Mouse (Mus musculus) midbrain, postnatal 0 days (tissue): ENCODE results near the gene Tspo. TPM values are rescaled to one million over a fixed set of nuclear protein-coding genes. Genes with fewer than 3 reads are reported as not detected.

Experiments used
- ATAC-seq: fragments of 200-750 bp; cut with Nextera tagmentation; 2 replicates; pipeline ENCODE4 v1.8.0; 2017; ENCODE audit warnings: moderate number of reproducible peaks, mild to moderate bottlenecking, moderate TSS enrichment, moderate library complexity; ENCODE audit not compliant: low FRiP score
- DNase-seq: peaks from one replicate; pipeline ENCODE4 v3.0.0-alpha.2; 2015; ENCODE audit warnings: low spot score
- H3K27ac ChIP-seq: fragments of 300-500 bp; sonication (generic); 2 replicates; pipeline ENCODE4 v1.5.1; 2014; ENCODE audit warnings: low read depth, mild to moderate bottlenecking, low read length, mixed read lengths
- H3K27me3 ChIP-seq: fragments of 300-500 bp; sonication (generic); 2 replicates; pipeline ENCODE4 v1.6.1; 2014; ENCODE audit warnings: low read length, control low read depth, mixed read lengths; ENCODE audit not compliant: insufficient read depth
- H3K36me3 ChIP-seq: fragments of 300-500 bp; sonication (generic); 2 replicates; pipeline ENCODE4 v1.6.1; 2014; ENCODE audit warnings: low read length, control low read depth, mixed read lengths; ENCODE audit not compliant: insufficient read depth
- H3K4me1 ChIP-seq: fragments of 300-500 bp; sonication (generic); 2 replicates; pipeline ENCODE4 v1.6.1; 2014; ENCODE audit warnings: mild to moderate bottlenecking, control low read depth, antibody characterized with exemption, low read length, mixed read lengths; ENCODE audit not compliant: insufficient read depth
- H3K4me2 ChIP-seq: fragments of 300-500 bp; sonication (generic); 2 replicates; pipeline ENCODE4 v1.6.1; 2014; ENCODE audit warnings: low read depth, mild to moderate bottlenecking, low read length, mixed read lengths; ENCODE audit not compliant: poor library complexity, severe bottlenecking
- H3K4me3 ChIP-seq: fragments of 300-500 bp; sonication (generic); 2 replicates; pipeline ENCODE4 v1.5.1; 2014; ENCODE audit warnings: low read depth, mild to moderate bottlenecking, low read length, moderate library complexity
- H3K9ac ChIP-seq: fragments of 300-500 bp; sonication (generic); replicated peaks from 2 replicates; pipeline ENCODE4 v1.6.1; 2014; ENCODE audit warnings: mild to moderate bottlenecking, low read length, moderate library complexity, mixed read lengths; ENCODE audit not compliant: poor library complexity, severe bottlenecking
- H3K9me3 ChIP-seq: fragments of 300-500 bp; sonication (generic); 2 replicates; pipeline ENCODE4 v1.6.1; 2016; ENCODE audit warnings: low read length, control low read depth
- CTCF ChIP-seq: IDR thresholded peaks from 2 replicates; pipeline ENCODE4 v1.5.1; 2016; ENCODE audit warnings: antibody characterized with exemption, mild to moderate bottlenecking
- WGBS: fragments of 180-500 bp; shearing (Covaris S2); extraction: QIAGEN DNeasy Blood & Tissue Kit; methylation state at CpG from one replicate; pipeline ENCODE4 v1.1.7; 2014; 5-methylcytosine and 5-hydroxymethylcytosine counted together
- polyA plus RNA-seq: library from polyadenylated mRNA; unstranded; fragments of >200 nt; fragmentation: Nextera tagmentation; extraction: Ambion mirVana; gene quantifications from 2 replicates; pipeline ENCODE4 v1.2.1, GENCODE M21; 2015
- total RNA-seq: library from RNA; depleted of rRNA; stranded (reverse); fragments of >200 nt; gene quantifications from 2 replicates; pipeline ENCODE4 v1.2.3, GENCODE M21; 2014

The Tspo gene
- total and polyA plus RNA-seq, 2 experiments from 2014 or later, result 8.0 to 8.4 TPM

- 90% methylated on average over 4 of the region's 4 CpGs for WGBS
- Histone ChIP-seq H3K27ac (no peak overlapping the region), H3K9ac (no peak overlapping the region), H3K9me3 (no peaks in the 10 kb centered on the region), H3K4me3 (no peak overlapping the region), H3K36me3 (no peaks in the 10 kb centered on the region), H3K4me2 (no peak overlapping the region), H3K27me3 (no peaks in the 10 kb centered on the region), H3K4me1 (peaks cover 8% of the 10 kb centered on the region)
- ATAC-seq (no peak), DNase-seq (no peak)
- no peak for TF ChIP-seq CTCF
Observed at GRCm38 (mm10) chr15:83596833-83597232, 33.4 kb downstream of the Tspo start.

DNA sequence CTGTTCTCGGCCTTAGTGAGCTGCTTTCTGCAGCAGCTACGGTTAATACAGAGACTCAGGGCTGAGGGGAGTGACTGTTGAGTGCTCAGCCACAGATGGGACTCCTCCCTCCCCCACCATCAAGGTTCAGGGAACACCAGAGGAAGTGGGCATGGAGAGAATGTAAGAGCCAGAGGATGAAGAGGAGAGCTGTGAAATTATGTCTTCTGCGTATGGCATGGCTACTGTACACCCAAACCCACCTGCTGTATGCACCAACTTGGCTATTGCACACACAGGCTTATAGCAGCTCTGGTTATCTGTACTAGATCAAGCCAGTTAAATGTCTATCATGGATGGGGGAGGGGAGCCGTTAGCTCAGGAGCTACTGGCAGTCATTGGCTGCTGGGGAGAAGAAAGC, 37.8 kb downstream of the Tspo start:
- WGBS, result 73% methylated on average over 4 of the region's 4 CpGs
- no peaks in the 10 kb centered on the region for H3K27me3 ChIP-seq
- no peaks in the 10 kb centered on the region for H3K36me3 ChIP-seq
- H3K4me1 ChIP-seq, result no peaks in the 10 kb centered on the region
- H3K9me3 ChIP-seq, result no peaks in the 10 kb centered on the region
- H3K4me3 ChIP-seq, result no peak overlapping the region
- DNase-seq (no peak), ATAC-seq (no peak)
- no peak for TF ChIP-seq CTCF
- no peak overlapping the region for H3K4me2 ChIP-seq
- H3K27ac ChIP-seq, result no peak overlapping the region
- H3K9ac ChIP-seq, result no peak overlapping the region

- no peak for TF ChIP-seq CTCF
- no peak for DNase-seq
- H3K27ac ChIP-seq, result no peak overlapping the region
- H3K27me3 ChIP-seq, result no peaks in the 10 kb centered on the region
- no peaks in the 10 kb centered on the region for H3K36me3 ChIP-seq
- ATAC-seq, result no peak
- 88% methylated on average over 13 of the region's 13 CpGs for WGBS
- H3K9me3 ChIP-seq, result no peaks in the 10 kb centered on the region
- H3K9ac ChIP-seq, result no peak overlapping the region
- H3K4me2 ChIP-seq, result no peak overlapping the region
- no peak overlapping the region for H3K4me3 ChIP-seq
- no peaks in the 10 kb centered on the region for H3K4me1 ChIP-seq
Observed at GRCm38 (mm10) chr15:83602372-83603045, 39.1 kb downstream of the Tspo start.

DNA sequence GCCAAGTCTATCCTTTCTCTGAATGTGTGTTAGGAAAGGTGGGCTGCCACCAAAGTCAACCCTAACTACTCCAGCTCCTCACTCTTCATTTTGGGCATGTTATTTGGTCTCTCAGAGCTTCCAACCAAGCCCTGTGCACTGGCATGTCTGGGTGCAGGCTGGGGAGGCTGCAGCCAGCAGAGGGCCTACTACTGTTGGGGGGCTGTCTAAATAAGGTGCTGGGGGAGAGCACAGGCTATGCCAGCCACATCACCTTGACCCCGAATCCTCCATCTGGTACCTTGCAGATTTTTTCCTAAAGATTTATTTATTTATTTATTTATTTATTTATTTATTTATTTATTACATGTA, 39.6 kb downstream of the Tspo start:
- Histone ChIP-seq H3K4me3 (no peak overlapping the region), H3K27me3 (no peaks in the 10 kb centered on the region), H3K4me2 (no peak overlapping the region), H3K9ac (no peak overlapping the region), H3K4me1 (no peaks in the 10 kb centered on the region), H3K9me3 (no peaks in the 10 kb centered on the region), H3K27ac (no peak overlapping the region), H3K36me3 (no peaks in the 10 kb centered on the region)
- WGBS, result 100% methylated on average over 1 of the region's 1 CpGs
- DNase-seq, result no peak
- TF ChIP-seq CTCF, result no peak
- no peak for ATAC-seq

DNA sequence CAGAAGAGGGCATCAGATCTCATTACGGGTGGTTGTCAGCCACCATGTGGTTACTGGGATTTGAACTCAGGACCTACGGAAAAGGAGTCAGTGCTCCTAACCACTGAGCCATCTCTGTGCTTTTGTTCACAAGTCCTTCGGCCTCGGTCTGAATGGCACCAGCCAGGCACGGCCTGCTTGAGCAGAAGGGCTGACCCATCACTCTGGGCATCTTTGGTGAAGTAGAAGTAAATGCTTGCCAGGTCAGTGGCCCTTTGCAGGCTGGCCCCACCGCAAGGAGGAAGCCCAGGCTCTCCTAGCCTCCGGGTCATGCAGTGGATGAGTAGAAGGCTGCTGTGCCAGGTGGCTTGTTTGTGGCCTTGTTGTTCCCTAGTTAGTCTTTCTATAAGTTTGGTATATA, 40.0 kb downstream of the Tspo start:
- H3K27ac ChIP-seq, result no peak overlapping the region
- ATAC-seq (no peak), DNase-seq (no peak)
- H3K9me3 ChIP-seq, result no peaks in the 10 kb centered on the region
- no peak overlapping the region for H3K4me2 ChIP-seq
- WGBS, result 92% methylated on average over 7 of the region's 7 CpGs
- H3K4me3 ChIP-seq, result no peak overlapping the region
- no peak overlapping the region for H3K9ac ChIP-seq
- H3K36me3 ChIP-seq, result no peaks in the 10 kb centered on the region
- no peaks in the 10 kb centered on the region for H3K4me1 ChIP-seq
- TF ChIP-seq CTCF, result no peak
- H3K27me3 ChIP-seq, result no peaks in the 10 kb centered on the region

GRCm38 (mm10) chr15:83606216-83606615, 42.8 kb downstream of the Tspo start:
- ATAC-seq (no peak), DNase-seq (no peak)
- H3K27me3 ChIP-seq, result no peaks in the 10 kb centered on the region

More at GRCm38 (mm10) chr15:83606216-83606615, 42.8 kb downstream of the Tspo start:
- H3K36me3 ChIP-seq, result no peaks in the 10 kb centered on the region
- no peak for TF ChIP-seq CTCF
- no peak overlapping the region for H3K4me3 ChIP-seq
- no peaks in the 10 kb centered on the region for H3K4me1 ChIP-seq
- H3K9me3 ChIP-seq, result no peaks in the 10 kb centered on the region
- no peak overlapping the region for H3K27ac ChIP-seq
- WGBS, result 91% methylated on average over 11 of the region's 11 CpGs
- no peak overlapping the region for H3K4me2 ChIP-seq
- no peak overlapping the region for H3K9ac ChIP-seq
